Mouse (Mus musculus): Measurements from ENCODE around the gene Lzts3.
A peak's percentile ranks its signal among the peaks of the same experiment; 100 is the strongest.
"Not testable (repeated sequence)": the region's sequence is repeated elsewhere in the genome, so short reads cannot be mapped to it uniquely, and the experiment has no call there.

Gene Lzts3

DNA sequence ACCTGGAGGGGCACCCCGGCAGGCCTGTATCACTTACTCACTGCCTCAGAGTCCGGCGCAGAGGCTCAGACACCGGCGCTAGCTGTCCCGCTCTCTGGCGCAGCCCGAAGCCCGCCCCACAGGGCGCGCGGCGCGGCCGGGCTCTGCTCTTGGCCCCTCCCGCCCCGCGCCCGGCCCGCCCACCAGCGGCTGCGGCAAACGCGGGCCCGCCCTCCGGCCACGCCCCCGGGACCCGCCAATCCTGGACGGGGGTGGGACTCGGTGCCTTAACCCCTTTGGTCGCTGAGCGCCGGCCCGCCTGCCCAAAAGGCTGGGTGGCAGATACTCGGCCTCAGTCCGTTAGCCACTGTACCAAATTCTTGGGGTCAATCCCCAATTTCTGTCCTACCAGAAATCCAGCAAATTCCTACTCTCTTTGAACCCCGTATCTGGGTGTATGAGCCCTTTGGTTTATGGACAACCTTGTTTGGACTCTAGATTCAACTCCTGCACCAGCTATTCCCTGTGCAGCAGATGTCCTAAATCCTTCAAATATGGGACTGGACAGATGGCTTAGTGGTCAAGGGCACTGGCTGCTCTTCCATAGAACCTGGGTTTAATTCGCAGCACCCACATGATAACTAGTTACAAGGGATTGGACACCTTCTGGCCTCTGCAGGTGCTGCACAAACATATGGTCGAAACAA is at the start of gene Lzts3:
Gene Lzts3, minus strand, starts transcription at position 120 of the 686 bp plus-strand sequence.
- DNase-seq (ENCODE audit: low spot score) = peak; percentile 93

- no peak for DNase-seq (ENCODE audit: low spot score)
These were observed 46.4 kb upstream of the Lzts3 start for GRCm38 (mm10) chr2:130689011-130689410.

- no peak for DNase-seq (ENCODE audit: low spot score)
These were observed 42.8 kb upstream of the Lzts3 start for GRCm38 (mm10) chr2:130685426-130685825.

- no peak for DNase-seq (ENCODE audit: low spot score)
These were observed 38.9 kb upstream of the Lzts3 start for GRCm38 (mm10) chr2:130681531-130681930.

DNA sequence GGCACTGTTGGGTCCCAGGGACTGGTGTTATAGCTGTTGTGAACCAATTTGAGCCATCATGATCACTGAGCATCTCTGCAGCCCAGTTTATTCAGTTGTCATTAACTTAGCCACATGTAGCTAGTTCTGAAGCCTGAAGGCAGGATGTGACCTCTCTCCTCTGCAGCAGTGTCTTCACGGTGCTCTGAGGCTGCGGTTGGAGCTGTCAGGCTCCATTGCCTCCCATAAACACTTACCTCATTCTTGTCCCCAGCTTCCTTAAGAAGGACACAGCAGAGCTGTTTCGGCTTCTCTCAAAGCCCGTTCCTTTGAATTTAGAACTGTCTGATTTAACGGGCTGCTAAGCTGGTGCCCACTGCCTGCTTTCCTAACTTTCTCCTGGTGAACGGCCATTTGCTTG is 37.3 kb upstream of the Lzts3 start:
- DNase-seq (ENCODE audit: low spot score) = no peak

GRCm38 (mm10) chr2:130679154-130679553 is 36.6 kb upstream of the Lzts3 start:
- no peak for DNase-seq (ENCODE audit: low spot score)

DNA sequence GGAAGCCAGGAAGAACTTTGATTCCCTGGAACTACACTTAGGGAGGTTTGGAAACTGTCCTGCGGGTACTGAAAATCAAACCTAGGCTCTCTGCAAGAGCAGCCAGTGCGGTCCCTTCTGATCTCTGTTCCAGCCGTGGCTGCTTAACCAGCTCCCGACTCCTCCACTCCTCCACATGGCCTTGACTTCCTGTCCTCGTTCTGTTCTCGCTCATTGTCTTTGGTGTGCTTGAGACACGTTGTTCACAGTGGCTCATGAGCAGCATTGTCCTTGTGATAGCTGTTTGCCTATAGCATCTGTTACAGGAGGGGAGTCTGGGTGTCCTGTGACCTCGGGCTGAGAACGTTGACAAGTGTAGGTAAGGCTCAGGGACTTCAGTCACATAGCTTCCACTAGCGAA is 34.6 kb upstream of the Lzts3 start:
- DNase-seq (ENCODE audit: low spot score) = no peak

DNA sequence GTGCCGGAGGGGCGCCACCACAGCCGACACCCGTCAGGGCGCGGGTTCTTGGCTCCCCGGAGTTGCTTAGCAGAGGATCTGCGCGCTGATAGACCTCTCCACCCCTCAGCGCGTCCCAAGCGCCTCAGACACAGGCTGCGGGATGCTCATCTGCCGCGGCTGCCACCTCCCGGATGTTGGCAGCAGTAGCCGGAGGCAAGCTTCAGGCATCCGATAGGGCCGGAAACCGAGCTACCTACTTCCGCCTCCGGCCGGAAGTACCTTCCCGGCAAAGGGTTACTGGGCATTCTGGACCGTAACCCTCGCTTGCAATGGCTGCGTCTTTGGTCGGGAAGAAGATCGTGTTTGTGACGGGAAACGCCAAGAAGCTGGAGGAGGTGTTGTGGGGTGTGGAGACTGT is 25.0 kb upstream of the Lzts3 start, which contains the start of gene Itpa:
Gene Itpa, plus strand, starts transcription at position 52 of the 400 bp plus-strand sequence.
- peak; percentile 84 for DNase-seq (ENCODE audit: low spot score)

DNA sequence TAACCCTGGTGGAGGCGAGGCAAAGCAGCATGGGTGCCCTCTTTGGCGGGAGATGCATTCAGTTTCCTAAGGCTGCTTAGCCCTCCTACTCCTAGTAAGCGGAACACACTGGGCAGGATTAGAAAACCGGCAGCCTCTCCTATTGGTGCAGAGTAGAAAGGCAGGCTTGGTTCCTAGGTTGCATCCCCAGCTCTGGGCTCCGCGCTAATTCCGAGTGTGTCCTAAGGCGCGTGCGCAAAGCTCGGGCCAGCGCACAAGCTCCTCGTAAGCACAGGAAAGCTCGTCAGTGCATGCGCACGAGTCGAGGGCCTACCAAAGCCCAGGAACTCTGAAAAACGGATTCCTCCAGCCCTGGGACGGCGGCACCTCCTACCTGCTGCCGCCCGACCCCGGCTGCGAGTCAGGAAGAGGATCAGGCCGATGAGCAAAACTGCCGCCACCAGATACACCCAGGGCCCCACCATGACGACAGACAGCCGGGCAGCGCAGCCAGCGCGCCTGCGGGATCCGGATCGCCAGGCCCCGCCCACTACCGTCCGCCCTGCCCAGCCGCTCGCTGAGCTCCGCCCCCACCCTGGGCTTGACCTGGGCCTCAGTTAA is 21.6 kb upstream of the Lzts3 start, which contains the start of gene Ddrgk1:
Gene Ddrgk1, minus strand, starts transcription at position 558 of the 600 bp plus-strand sequence.
- DNase-seq (ENCODE audit: low spot score) = peak; percentile 91

- no peak for DNase-seq (ENCODE audit: low spot score)
These were observed 20.7 kb upstream of the Lzts3 start for GRCm38 (mm10) chr2:130663342-130663741.

DNA sequence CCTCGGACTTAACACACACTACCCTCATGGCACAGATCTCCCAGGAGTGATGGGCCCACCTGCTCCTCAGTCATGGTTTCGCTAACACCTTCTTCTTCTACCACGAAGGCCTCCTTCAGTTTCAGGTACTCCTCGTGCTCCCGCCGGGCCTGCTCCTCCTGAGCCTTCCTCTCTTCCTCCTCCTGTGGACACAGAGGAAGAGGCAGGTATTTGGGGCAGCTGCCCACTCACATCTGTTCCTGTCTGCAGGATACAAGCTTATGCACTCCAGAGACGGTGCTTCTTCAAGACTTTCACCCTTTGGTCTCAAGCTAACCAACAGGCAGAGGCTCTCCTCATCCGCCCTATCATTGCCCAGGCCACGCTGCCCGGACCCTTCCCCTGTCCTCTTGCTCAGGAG is 15.9 kb upstream of the Lzts3 start:
- DNase-seq (ENCODE audit: low spot score) = no peak

GRCm38 (mm10) chr2:130657541-130657940 is 14.9 kb upstream of the Lzts3 start:
- DNase-seq (ENCODE audit: low spot score) = no peak

- no peak for DNase-seq (ENCODE audit: low spot score)
These were observed 13.9 kb upstream of the Lzts3 start for GRCm38 (mm10) chr2:130656536-130656935.

- DNase-seq (ENCODE audit: low spot score) = no peak
These were observed 13.2 kb upstream of the Lzts3 start for GRCm38 (mm10) chr2:130655660-130656339.

GRCm38 (mm10) chr2:130653760-130654159 is 11.2 kb upstream of the Lzts3 start:
- DNase-seq (ENCODE audit: low spot score) = no peak

DNA sequence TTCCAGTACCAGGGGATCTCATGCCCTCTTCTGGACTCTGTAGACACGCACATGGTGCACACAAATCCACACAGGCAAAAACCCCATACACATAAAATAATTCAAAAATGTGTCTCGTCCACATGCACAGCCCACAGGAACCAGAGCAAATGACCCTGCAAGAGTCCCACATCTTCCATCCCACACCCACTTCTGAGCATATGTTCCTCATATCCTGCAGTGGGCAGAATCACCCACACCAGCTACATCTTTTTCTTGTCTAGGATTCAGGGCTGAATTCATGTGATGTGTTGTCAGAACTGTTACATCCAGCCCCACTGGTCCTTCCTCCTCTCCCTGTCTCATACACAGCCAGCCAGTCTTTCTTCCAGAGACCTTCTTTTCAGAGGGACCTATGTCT is 10.7 kb upstream of the Lzts3 start:
- DNase-seq (ENCODE audit: low spot score) = no peak

GRCm38 (mm10) chr2:130649028-130649427 is 6.4 kb upstream of the Lzts3 start:
- DNase-seq (ENCODE audit: low spot score) = not testable (repeated sequence)

- no peak for DNase-seq (ENCODE audit: low spot score)
These were observed 2.6 kb upstream of the Lzts3 start for GRCm38 (mm10) chr2:130645198-130645597.

DNA sequence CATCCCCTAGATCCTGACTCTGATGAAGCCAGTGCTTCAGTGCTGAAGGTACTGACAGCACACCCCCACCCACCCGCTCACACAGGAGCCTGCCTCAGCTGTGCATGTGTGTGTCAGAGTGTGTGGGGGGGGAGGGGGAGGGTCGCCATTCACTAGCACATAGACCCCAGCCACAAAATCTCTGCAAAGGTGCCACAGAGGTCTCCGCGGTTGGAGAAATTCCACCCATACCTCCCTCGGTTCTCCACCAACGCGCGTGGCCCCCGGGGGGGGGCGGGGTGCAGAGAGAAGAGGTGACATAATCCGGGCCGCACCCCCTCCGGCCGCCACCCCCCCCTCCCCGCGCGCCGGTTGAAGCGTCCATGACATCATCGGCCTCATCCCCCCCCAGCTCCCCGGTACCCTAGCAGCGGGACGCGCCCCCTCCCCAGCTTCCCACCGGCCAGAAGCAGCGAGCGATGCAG is 374 bp downstream of the Lzts3 start:
- no peak for DNase-seq (ENCODE audit: low spot score)

DNA sequence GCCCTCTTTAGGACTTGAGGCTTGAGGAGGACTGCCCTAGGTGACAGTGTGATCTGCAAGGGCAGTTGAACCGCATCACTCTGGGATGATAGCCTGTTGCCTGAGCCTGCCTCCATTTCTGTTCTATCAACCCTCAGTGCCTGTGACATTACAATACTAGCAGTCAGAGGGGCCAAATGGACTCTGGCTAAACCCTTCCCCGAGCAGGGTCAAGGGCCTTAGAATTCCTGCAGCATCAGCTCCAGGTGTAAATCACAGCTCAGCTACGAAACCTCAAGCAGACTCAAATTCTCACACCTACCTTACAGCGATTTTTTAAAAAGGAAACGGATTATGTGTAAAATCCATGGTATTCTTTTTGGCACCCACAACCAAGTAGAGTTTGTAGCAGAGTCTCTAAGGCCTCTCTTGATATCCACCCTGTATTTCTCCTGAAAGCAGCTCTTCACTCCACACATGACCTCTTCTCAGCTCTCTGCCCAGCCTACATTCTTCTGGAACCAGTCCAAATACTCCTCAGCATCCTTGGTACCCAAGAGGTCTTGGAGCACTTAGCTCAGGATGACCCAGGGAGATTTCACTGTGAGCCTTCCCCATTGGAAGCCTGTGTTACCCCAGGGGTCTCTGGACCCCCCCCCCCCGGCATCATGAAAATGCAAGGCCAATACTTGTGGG is 1.1 kb downstream of the Lzts3 start:
- no peak for DNase-seq (ENCODE audit: low spot score)

DNA sequence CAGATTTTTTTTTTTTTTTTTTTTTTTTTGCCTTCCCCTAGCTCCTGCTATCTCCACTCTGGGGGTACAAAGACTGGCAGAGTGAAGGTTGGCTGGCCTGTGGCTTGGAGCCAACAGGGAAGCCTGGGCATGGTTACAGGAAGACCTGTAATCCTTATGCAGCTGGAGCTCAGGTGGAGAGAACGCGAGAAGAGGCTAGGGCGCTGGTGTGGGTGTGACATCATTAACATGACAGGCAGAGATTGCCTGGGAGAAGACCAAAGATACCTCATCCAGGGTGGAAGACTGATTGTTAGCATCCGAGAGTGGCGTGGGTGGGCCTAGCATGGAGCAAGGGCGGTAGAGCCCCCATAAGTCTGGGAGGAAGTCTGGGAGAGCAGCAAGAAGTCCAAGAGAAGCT is 3.3 kb downstream of the Lzts3 start:
- no peak for DNase-seq (ENCODE audit: low spot score)

DNA sequence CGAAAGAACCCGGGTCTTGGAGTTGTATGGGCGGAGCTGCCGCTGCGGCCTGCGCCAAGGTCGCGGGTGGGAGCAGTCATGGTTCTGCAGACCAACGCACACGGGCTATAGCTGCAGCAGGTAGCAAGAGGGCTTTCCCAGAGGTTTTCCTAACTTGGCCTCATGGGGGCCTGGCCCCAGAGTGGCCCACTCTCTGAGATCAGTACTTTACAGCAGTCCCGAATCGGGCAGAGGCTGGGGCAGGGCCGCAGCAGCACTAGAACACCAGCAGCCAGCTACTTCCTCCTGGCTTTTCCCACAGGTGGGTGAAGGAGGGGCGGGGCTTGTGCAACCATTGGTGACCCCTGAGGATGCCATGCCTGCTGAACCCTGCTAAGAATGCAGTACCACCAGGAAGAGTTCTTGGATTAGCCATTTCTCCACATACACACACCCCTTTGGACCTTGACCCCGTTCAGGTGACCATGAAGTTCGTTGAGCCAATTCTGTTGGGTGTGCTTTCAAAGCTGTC is 4.4 kb downstream of the Lzts3 start:
- DNase-seq (ENCODE audit: low spot score) = no peak
